Mouse (Mus musculus) left cerebral cortex, adult 18-20 months (tissue): Measurements from ENCODE around the gene Tmcc2. TPM values are rescaled to one million over a fixed set of nuclear protein-coding genes. Genes with fewer than 3 reads are reported as not detected.
A peak's percentile ranks its signal among the peaks of the same experiment; 100 is the strongest.

ENCODE experiments used
- DNase-seq, 2 experiments: peaks; one replicate each; pipeline ENCODE4 v3.0.0; 2021 to 2022; ENCODE audit warnings: low spot score in 2 of 2, mixed read lengths in 1 of 2
- total RNA-seq, 2 experiments: library from RNA; stranded (reverse); gene quantifications; 2 replicates each; pipeline ENCODE4 v1.2.3; 2021

The Tmcc2 gene
- total RNA-seq, 2 experiments from 2014 or later, result 204 to 205 TPM

DNA sequence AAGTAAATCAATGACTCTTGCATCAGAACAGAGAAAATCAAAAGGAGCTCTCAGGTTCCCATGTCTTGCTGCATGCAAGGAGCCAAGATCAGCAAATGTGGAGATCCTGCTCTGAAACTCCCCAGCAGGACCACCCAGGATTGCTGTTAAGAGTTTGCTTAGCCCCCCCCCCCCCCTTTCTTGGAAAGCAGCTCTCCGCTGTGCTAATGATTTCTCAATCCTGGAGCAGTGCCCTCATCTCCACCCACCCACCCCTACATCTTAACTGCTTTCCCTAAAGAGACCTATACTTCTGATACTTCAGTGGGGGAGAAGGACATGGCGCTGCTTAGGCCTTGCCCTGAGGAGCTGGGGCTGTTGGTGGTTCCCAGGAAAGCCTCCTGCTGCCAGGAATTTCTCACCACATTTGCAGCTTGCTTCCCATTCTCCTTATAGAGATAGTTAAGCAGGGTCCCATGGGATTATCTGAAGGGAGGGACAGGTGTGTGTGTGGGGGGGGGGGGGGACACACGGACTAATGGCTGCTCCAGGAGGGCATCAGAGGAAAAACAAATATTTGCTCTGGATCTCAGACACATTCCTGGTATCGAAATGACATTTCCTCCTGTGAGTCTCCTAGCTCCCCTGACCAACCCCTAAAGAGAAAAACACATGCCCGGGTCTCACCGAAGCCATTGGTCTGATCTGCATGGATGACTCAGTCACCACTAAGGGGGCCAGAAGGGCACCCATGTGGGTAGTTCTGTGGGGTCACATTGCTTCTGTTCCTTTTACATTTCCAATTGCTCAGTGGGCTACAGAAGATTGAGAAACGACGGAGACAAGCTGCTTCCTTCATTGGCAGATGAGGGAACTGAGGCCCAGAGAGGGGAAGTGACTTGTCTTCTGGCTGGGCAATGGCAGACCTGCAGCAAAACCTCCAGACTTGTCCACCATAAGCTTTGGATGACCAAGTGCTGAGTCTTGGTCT is 72.9 kb downstream of the Tmcc2 start:
- DNase-seq, result no peak

DNA sequence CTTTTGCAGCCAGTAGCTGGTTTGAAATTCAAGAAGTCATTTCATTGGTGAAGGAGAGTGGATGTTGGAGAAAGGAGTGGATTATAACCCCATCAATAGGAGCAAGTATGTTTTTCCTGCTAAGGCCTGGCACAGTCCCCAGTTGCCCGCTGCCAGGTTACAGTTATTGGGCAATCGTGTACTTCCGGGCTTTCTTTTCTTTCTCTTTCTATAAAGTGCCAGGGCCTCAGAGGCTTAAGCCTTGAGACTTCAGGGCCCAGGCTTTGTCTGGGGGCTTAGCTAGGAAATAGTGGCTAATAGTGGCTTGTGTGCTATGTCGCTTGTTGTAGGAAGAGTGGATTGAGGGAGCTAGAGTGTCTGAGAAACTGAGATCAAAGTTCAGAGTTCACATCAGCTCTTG is 73.7 kb downstream of the Tmcc2 start:
- no peak for DNase-seq

DNA sequence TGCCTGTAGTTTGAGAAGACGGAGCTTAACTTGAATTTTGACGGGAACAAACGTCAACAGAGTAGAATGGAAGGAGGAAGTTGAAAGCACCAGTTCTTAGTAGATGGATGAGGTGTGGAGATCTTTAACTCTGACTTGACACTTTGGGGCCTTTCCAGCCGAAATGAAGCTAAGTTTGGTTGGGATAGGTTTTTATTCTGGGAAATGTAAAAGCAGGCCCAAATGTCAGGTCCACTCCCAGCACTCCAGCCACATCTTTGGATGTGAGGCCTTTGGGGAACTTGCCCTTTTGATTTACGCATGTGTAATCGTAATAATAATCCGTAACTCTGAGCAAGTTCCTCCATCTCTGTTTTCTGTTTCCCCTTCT is 74.5 kb downstream of the Tmcc2 start:
- DNase-seq, result no peak

DNA sequence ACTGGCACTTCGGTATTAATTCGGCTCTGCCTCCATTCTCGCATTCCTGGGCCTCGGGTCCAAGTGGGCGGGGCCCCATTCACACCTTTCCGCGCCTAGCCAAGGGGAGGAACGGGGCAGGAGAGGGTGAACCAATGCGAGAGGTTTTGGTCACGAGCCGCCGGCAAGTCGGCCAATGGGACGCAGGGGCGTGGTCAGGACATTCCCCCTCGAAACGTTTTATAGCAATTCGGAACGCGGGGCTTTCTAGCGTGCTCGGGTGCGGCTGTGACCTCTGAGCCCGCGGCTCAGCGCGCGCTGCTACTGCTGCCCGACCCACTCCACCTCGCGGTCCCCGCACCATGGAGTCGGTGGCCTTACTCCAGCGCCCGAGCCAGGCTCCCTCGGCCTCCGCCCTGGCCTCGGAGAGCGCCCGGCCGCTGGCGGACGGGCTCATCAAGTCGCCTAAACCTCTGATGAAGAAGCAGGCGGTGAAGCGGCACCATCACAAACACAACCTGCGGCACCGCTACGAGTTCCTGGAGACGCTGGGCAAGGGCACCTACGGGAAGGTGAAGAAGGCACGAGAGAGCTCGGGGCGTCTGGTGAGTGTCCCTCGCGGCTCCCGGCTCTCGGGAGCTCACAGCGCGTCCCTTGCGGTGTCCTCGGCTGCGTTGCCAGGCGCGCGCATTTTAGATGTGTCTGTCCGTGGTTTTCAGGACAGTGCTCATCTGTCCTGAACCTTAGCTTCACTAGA is 75.0 kb downstream of the Tmcc2 start, which contains the start of gene Nuak2:
Gene Nuak2, plus strand, starts transcription at position 238 of the 736 bp plus-strand sequence.
- peak; percentile 69 to 72 for DNase-seq

DNA sequence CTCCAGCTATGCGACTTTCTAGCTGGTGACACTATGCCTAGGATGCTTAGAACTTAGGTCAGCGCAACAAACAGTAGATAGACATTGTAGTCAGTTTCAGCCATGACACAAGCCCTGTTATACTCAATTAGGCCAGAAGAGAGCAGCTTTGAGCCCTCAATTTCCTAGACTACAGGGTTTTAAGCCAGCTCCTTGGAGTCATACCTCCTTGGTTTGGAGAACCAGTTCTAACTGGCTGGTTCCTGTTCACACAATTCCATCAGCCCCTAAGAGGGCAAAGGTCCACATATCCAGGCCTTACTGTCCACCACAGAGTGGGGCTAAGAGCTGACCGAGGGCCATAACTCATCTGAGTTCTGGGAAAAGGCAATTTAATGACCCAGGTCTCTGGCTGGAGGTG is 78.4 kb downstream of the Tmcc2 start:
- peak; percentile 45 to 59 for DNase-seq

DNA sequence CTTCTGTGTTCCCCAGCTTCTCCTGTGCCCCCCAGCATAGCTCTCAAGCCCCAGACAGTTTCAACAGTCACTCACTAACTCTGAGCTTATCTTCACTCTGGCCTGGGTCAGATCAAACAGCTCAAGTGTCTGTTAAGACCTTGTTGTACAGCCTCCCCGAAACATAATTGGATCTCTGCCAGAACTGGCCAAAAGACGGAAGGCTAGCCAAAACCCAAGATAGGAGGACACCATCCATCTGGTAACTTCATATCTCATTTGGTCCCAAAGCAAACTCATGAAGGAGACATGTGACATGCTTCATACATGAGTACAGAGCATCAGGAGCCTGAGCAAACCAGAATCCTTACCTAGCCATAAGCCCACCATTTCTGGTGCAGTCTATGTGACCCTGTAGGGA is 79.0 kb downstream of the Tmcc2 start:
- DNase-seq, result no peak

DNA sequence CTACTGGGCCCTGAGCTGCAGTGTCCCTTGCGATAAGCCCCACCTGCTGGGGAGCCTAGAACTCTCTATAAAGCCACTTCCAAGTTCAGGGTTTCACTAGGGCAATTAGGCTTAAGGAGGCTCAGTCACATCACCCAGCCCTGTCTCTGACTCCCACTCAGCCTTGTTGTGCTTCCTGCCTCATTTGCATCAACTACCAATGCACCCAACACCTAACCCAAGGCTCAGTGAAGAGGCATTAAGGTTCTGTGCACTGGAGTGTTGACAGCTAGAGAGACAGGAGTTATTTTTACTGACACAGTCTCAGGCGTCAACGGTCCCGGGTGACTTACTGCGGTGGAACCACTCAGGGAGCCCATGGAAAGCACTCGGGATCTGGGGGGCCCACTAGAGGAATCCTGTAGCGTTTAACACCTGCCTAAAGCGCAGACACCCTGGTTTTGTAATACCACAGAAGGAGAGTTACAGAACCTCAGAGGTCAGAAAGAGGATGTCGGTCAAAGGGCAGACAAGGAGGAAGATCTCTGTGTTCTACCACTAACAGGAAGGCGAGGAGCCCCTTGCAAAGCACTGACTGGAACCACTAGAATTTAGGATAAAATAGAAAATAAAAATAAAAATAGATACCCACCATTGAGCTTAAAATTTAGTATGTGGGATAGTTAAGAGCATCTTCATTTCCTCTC is 79.8 kb downstream of the Tmcc2 start:
- DNase-seq, result no peak

DNA sequence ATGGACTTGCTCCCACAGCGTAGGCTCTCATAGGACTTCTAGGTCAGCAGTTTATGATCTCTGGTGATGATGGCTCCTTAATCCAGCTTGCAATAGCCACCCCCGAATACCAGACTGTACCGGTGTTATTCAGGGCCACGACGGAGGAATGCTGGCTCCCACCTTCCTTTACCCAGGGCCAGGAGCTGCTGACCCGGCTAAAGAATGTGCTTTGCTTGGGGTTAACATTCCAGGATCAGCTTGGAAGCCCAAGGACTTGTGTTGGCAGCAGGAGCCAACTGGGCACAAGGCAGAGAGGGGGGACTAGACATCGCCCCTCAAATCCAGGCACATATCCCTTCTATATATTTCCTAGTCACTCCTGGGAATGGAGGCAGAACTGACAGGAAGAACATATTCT is 80.3 kb downstream of the Tmcc2 start:
- no peak for DNase-seq

DNA sequence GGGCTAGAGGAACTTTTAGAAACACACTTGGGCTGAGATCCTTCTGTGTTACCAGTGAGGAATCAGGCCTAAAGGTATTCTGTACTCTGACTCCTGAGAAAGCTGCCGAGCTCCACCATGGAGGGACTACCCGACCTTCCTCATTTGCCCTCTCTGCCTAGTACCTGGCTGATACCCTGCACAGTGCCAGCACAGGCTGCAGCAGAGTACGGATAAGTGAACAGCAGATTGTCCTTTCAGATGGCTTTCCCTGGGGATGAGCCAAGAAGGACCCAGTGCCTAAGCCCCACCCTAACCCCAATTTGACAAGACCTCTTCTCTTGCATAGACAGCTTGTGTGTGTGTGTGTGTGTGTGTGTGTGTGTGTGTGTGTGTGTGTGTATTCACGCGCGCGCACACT is 82.4 kb downstream of the Tmcc2 start:
- no peak for DNase-seq

DNA sequence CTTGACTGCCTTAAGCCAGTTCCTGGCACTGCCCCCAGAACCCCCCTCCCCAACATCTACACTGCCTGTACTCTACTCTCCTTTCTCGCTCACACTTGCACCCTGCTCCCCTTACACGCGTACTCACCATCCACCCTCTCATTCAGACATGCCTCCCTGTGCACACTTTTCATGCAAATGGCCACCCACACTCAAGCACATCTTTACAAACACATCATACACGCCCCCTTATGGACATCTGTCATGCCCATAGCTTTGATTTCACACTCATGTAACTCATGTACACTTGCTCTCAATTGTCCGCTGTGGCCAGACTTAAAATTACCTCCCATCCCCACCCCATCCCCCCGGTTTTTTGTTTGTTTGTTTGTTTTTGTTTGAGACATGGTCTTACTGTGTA is 83.1 kb downstream of the Tmcc2 start:
- DNase-seq, result peak in 1 of 2 experiments; percentile 34

DNA sequence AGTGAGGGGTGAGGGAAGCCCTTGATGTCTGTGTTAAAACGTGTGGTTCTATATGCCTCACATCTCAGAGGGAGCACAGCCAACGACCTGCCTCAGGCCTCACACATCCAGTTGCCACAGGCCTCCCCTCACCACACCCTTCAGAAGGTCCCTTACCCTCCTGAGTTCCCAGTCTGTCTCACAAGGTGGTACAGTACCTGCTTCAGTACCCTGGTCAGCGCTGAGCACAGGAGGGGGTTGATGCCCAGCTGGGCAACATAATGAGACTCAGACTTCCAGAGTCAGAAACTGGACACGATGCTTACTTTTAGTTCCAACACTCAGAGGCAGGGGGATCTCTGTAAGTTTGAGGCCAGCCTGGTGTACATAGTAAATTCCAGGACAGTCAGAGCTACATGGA is 84.3 kb downstream of the Tmcc2 start:
- no peak for DNase-seq

Other genes starting within 250 kb of the Tmcc2 start
- 1 to 10 TPM; 4.8 to 7.6 TPM for gene Lemd1, start 199.8 kb downstream of the Tmcc2 start, total RNA-seq
- 1 to 10 TPM; 3.4 to 5.2 TPM for gene AC124108.1, start 199.8 kb downstream of the Tmcc2 start, total RNA-seq
- gene Gm10188, start 161.5 kb downstream of the Tmcc2 start, total RNA-seq, result not detected
- 10 to 100 TPM; 11.7 to 14.5 TPM for gene Klhdc8a, start 92.7 kb downstream of the Tmcc2 start, total RNA-seq
- gene Nuak2, start 75.2 kb downstream of the Tmcc2 start, total RNA-seq, result 1 to 10 TPM; 1.3 TPM
- gene Dstyk, start 26.3 kb upstream of the Tmcc2 start, total RNA-seq, result 10 to 100 TPM; 44.3 to 45.2 TPM
- gene Rbbp5, start 86.1 kb upstream of the Tmcc2 start, total RNA-seq, result 10 to 100 TPM; 59.5 to 61.4 TPM
- 1 to 10 TPM; 4.7 to 4.8 TPM for gene Tmem81, start 114.9 kb upstream of the Tmcc2 start, total RNA-seq
- 10 to 100 TPM; 65.8 to 86.7 TPM for gene Cntn2, start 152.0 kb upstream of the Tmcc2 start, total RNA-seq